Mouse (Mus musculus): ENCODE data around the gene Scn8a.

Scn8a gene

DNA sequence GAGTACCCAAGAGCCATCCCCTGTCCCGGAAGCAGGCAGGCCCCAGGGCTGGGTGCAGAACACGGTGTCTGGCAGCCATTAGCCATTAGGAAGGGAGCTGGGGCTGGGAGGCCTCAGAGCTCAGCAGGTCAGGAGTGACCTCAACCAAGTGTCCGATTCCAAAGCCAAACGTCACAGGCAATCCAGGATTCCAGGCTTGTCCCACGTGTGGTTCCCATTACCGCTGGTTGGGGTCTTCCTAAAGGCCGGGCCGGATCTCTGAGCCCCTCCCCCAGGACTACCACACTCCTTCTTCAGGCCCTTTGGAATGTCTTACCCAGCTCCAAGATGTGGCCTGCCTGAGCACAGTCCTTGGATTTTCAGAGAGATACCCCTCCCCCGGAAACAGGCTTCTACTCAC is 225.3 kb downstream of the Scn8a start:
- DNase-seq (ENCODE audit: low spot score) = no peak

DNA sequence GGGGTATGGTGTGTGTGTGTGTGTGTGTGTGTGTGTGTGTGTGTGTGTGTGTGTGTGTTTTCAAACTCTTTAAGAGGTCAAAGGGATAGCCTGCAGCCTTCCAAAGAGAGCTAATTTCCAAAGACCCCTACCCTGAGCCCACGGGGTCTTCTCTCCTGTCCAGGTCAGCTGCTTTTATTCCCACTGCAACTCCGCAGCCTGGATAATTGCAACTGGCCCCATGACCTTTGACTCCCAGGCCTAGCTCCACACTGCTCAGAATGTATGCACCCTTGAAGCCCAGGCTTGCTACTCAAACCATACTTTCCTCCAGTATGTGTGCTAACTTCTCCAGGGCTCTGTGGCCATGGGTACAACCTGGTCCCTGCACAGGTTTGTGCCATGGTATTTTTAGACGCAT is 225.7 kb downstream of the Scn8a start:
- no peak for DNase-seq (ENCODE audit: low spot score)

Measured in ovary, postnatal 36 days (tissue).